Mouse (Mus musculus): ENCODE data around the gene Tcp11l1.

- no peak for TF ChIP-seq CTCF (IDR thresholded peaks at IDR 0.05)
- no peak for TF ChIP-seq POLR2A (IDR thresholded peaks at IDR 0.05; ENCODE audit: insufficient read depth, low read depth, low read length)
- no peak for TF ChIP-seq EP300 (IDR thresholded peaks at IDR 0.05; ENCODE audit: insufficient read depth, low read depth, low read length)
Observed at GRCm38 (mm10) chr2:104727369-104727768, 15.4 kb upstream of the Tcp11l1 start.
